Mouse (Mus musculus) lung, postnatal 36 days (tissue): Measurements from ENCODE around the gene Cd300lg.
A peak's percentile ranks its signal among the peaks of the same experiment; 100 is the strongest.

Experiments
- DNase-seq: peaks from one replicate; pipeline ENCODE4 v3.0.0; 2022; ENCODE audit warnings: mixed read lengths

Gene Cd300lg

GRCm38 (mm10) chr11:102041350-102041949 lies at the start of gene Cd300lg:
TSS of gene Cd300lg (plus strand) at chr11:102041509.
- no peak for DNase-seq

GRCm38 (mm10) chr11:101991813-101992212 lies 49.5 kb upstream of the Cd300lg start:
- DNase-seq = no peak

GRCm38 (mm10) chr11:101992411-101992810 lies 48.9 kb upstream of the Cd300lg start:
- no peak for DNase-seq

GRCm38 (mm10) chr11:101994100-101994499 lies 47.2 kb upstream of the Cd300lg start:
- DNase-seq = no peak

GRCm38 (mm10) chr11:101995938-101996337 lies 45.4 kb upstream of the Cd300lg start:
- no peak for DNase-seq

GRCm38 (mm10) chr11:101998258-101998657 lies 43.1 kb upstream of the Cd300lg start:
- DNase-seq = peak; percentile 37

GRCm38 (mm10) chr11:101999466-101999865 lies 41.8 kb upstream of the Cd300lg start:
- DNase-seq = no peak

GRCm38 (mm10) chr11:102004251-102004650 lies 37.1 kb upstream of the Cd300lg start:
- no peak for DNase-seq

- DNase-seq = no peak
Measured at GRCm38 (mm10) chr11:102006271-102006670, 35.0 kb upstream of the Cd300lg start.

- no peak for DNase-seq
Measured at GRCm38 (mm10) chr11:102006688-102007087, 34.6 kb upstream of the Cd300lg start.

GRCm38 (mm10) chr11:102008372-102008771 lies 32.9 kb upstream of the Cd300lg start:
- no peak for DNase-seq

GRCm38 (mm10) chr11:102008954-102009637 lies 32.2 kb upstream of the Cd300lg start:
- DNase-seq = peak; percentile 76

GRCm38 (mm10) chr11:102010140-102010539 lies 31.2 kb upstream of the Cd300lg start:
- no peak for DNase-seq

- no peak for DNase-seq
Measured at GRCm38 (mm10) chr11:102011510-102011909, 29.8 kb upstream of the Cd300lg start.

GRCm38 (mm10) chr11:102013201-102013600 lies 28.1 kb upstream of the Cd300lg start:
- DNase-seq = no peak

- DNase-seq = no peak
Measured at GRCm38 (mm10) chr11:102015472-102015871, 25.8 kb upstream of the Cd300lg start.

- DNase-seq = no peak
Measured at GRCm38 (mm10) chr11:102016136-102016535, 25.2 kb upstream of the Cd300lg start.

GRCm38 (mm10) chr11:102019736-102020135 lies 21.6 kb upstream of the Cd300lg start:
- DNase-seq = no peak

- DNase-seq = no peak
Measured at GRCm38 (mm10) chr11:102021196-102021595, 20.1 kb upstream of the Cd300lg start.

GRCm38 (mm10) chr11:102023406-102023805 lies 17.9 kb upstream of the Cd300lg start:
- no peak for DNase-seq

- no peak for DNase-seq
Measured at GRCm38 (mm10) chr11:102024084-102024758, 17.1 kb upstream of the Cd300lg start.

- no peak for DNase-seq
Measured at GRCm38 (mm10) chr11:102024875-102025274, 16.4 kb upstream of the Cd300lg start.

GRCm38 (mm10) chr11:102025354-102025753 lies 16.0 kb upstream of the Cd300lg start:
- DNase-seq = no peak
